Mouse (Mus musculus) liver, embryonic 15.5 days (tissue): Measurements from ENCODE around the gene Pclo. TPM values are rescaled to one million over a fixed set of nuclear protein-coding genes. Genes with fewer than 3 reads are reported as not detected.
"Not testable (repeated sequence)": the region's sequence is repeated elsewhere in the genome, so short reads cannot be mapped to it uniquely, and the experiment has no call there.

ENCODE experiments used
- ATAC-seq: fragments of 200-750 bp; cut with Nextera tagmentation; 2 replicates; pipeline ENCODE4 v1.8.0; 2017; ENCODE audit warnings: moderate number of reproducible peaks, mild to moderate bottlenecking, moderate library complexity; ENCODE audit not compliant: insufficient read depth
- H3K27ac ChIP-seq: fragments of 300-500 bp; sonication (generic); replicated peaks from 2 replicates; pipeline ENCODE4 v1.5.1; 2015; ENCODE audit warnings: mild to moderate bottlenecking, inconsistent platforms
- H3K27me3 ChIP-seq: fragments of 300-500 bp; sonication (generic); 2 replicates; pipeline ENCODE4 v1.6.1; 2015; ENCODE audit warnings: mild to moderate bottlenecking, inconsistent platforms
- H3K36me3 ChIP-seq: fragments of 300-500 bp; sonication (generic); replicated peaks from 2 replicates; pipeline ENCODE4 v1.6.1; 2015; ENCODE audit warnings: moderate library complexity, mild to moderate bottlenecking, inconsistent platforms
- H3K4me1 ChIP-seq: fragments of 300-500 bp; sonication (generic); replicated peaks from 2 replicates; pipeline ENCODE4 v1.6.1; 2015; ENCODE audit warnings: inconsistent platforms
- H3K4me2 ChIP-seq: fragments of 300-500 bp; sonication (generic); 2 replicates; pipeline ENCODE4 v1.6.1; 2015; ENCODE audit warnings: moderate library complexity, mild to moderate bottlenecking, inconsistent platforms
- H3K4me3 ChIP-seq: fragments of 300-500 bp; sonication (generic); replicated peaks from 2 replicates; pipeline ENCODE4 v1.5.1; 2015; ENCODE audit warnings: mild to moderate bottlenecking, inconsistent platforms
- H3K9ac ChIP-seq: fragments of 300-500 bp; sonication (generic); 2 replicates; pipeline ENCODE4 v1.6.1; 2015; ENCODE audit warnings: moderate library complexity, mild to moderate bottlenecking, inconsistent platforms
- H3K9me3 ChIP-seq: fragments of 300-500 bp; sonication (generic); replicated peaks from 2 replicates; pipeline ENCODE4 v1.6.1; 2016; ENCODE audit warnings: inconsistent platforms
- WGBS: fragments of 180-500 bp; shearing (Covaris S2); methylation state at CpG from one replicate; pipeline ENCODE4 v1.1.7; 2015; ENCODE audit warnings: mixed read lengths; ENCODE audit not compliant: insufficient replicate concordance; 5-methylcytosine and 5-hydroxymethylcytosine counted together
- polyA plus RNA-seq: library from polyadenylated mRNA; unstranded; fragments of >200 nt; fragmentation: Nextera tagmentation; extraction: Ambion mirVana; gene quantifications from 2 replicates; pipeline ENCODE4 v1.2.1, GENCODE M21; 2015

The Pclo gene
- 0.01 TPM in 1 of 2 replicates, not detected in the other for polyA plus RNA-seq

DNA sequence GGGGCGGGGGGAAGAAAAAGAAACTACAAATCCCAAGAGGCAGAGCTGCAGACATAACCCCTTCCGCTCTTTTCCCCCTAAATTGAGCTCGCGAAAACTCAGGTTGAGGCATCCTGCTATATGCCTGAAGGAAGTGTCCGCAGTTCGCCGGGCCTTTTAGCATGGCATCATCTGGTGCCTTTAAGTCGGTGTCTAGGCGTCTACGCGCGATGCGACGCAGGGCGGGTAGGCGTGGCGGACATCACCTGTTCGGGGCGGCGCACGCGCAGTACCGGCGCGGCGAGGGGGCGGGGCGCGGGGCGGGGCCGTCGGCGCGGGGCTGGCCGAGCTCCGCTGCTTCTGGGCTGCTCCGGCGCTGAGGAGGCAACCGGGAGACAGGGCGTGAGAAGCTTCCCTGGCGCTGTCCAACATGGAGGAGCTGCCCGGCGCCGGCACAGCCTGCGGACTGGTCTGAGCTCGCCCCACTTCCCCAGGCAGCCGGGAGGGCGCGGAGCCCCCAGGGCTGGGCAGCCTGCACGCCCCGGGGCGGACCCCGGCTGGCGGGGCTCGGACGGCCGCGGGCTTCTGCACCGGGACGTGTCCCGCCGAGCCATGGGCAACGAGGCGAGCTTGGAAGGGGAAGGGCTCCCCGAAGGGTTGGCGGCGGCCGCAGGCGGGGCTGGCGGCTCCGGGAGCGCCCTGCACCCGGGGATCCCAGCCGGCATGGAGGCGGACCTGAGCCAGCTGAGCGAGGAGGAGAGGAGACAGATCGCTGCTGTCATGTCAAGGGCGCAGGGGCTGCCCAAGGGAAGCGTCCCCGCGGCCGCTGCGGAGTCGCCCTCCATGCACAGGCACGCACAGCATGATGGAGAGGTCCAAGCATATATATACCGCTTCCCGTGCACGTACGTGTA lies at the start of gene Pclo:
TSS of gene Pclo (plus strand) at position 288 of the 893 bp plus-strand sequence.
- Histone ChIP-seq H3K4me2 (peak within 1 kb of the TSS; percentile 75), H3K36me3 (no peaks in the 10 kb centered on the region), H3K9me3 (no peaks in the 10 kb centered on the region), H3K9ac (no peak within 1 kb of the TSS), H3K27ac (no peak within 1 kb of the TSS), H3K4me1 (peaks cover 5% of the 10 kb centered on the region; the same call in 1 of the 2 replicates), H3K4me3 (peak within 1 kb of the TSS; percentile 53), H3K27me3 (peaks cover 14% of the 10 kb centered on the region)
- under 1% methylated on average over 89 of the region's 89 CpGs for WGBS
- peak; percentile 92 for ATAC-seq

DNA sequence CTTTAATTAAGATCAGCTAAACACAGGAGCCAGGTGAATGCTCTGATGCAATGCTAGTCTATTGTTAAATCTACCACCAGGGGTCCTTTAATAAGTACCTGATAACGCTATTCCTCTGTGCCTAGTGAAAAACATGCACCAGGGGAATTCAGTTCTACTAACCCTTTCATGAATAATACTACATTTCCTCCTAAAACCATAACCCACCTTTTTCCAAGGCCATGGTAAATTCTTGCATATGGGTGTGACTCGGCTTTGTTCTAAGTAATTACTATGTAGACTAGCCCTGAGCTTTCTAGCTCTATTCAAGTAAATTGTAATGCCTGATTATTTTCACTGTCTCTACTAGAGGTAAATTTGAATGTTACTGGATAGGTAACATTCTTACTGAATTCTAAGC lies 20.3 kb upstream of the Pclo start:
- not testable (repeated sequence) for H3K4me1 ChIP-seq, H3K27ac ChIP-seq, H3K9me3 ChIP-seq, H3K9ac ChIP-seq, ATAC-seq, H3K36me3 ChIP-seq, H3K4me3 ChIP-seq, H3K27me3 ChIP-seq, H3K4me2 ChIP-seq
- WGBS = 41% methylated on average over 2 of the region's 2 CpGs

DNA sequence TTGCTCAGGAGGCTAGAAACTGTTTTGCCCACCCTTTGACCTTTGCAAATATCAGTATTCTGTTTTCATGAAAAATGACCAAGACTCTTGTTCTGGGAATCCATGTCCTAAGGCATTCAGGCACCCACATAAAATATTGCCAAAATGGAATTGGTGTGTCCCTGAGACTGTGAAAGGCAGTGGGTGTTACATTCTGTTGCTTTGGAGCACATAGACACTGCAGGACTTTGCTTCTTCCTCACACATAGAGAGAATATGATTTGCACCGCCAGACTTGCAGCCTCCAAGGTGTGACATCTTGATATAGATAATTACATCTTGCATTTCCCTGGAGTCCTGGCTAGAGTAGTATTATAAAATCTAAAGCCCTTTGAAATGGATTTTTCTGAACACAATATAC lies 6.2 kb upstream of the Pclo start:
- H3K4me3 ChIP-seq = no peak overlapping the region
- no peak overlapping the region for H3K4me2 ChIP-seq
- no peak overlapping the region for H3K27ac ChIP-seq
- ATAC-seq = no peak
- H3K36me3 ChIP-seq = no peaks in the 10 kb centered on the region
- H3K4me1 ChIP-seq = no peaks in the 10 kb centered on the region
- H3K9ac ChIP-seq = no peak overlapping the region
- H3K9me3 ChIP-seq = no peaks in the 10 kb centered on the region
- H3K27me3 ChIP-seq = no peaks in the 10 kb centered on the region
- WGBS = 45% methylated on average over 1 of the region's 1 CpGs

DNA sequence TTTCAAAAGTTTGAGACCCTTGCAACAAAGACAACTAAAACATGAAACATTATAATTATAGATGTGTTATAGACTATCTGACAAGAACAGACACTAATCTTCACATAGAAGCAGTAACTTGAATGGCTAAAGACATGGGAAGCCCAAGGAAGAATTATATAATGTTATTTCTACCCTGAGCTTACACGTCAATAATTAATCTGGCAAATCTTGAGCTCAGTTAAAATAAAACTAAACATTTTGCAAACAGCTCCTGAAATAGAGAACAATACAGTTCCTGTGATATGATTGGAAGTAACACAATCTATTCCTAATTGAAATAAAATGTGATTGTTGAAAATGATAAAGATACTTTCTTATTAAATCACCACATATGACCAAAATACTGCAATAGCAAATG lies 5.1 kb upstream of the Pclo start:
- Histone ChIP-seq H3K4me3 (no peak overlapping the region), H3K4me1 (no peaks in the 10 kb centered on the region), H3K27ac (no peak overlapping the region), H3K27me3 (peaks cover 2% of the 10 kb centered on the region; the same call in 1 of the 2 replicates), H3K9me3 (no peaks in the 10 kb centered on the region), H3K9ac (no peak overlapping the region), H3K4me2 (no peak overlapping the region), H3K36me3 (no peaks in the 10 kb centered on the region)
- ATAC-seq = no peak
- 60% methylated on average over 1 of the region's 1 CpGs for WGBS

DNA sequence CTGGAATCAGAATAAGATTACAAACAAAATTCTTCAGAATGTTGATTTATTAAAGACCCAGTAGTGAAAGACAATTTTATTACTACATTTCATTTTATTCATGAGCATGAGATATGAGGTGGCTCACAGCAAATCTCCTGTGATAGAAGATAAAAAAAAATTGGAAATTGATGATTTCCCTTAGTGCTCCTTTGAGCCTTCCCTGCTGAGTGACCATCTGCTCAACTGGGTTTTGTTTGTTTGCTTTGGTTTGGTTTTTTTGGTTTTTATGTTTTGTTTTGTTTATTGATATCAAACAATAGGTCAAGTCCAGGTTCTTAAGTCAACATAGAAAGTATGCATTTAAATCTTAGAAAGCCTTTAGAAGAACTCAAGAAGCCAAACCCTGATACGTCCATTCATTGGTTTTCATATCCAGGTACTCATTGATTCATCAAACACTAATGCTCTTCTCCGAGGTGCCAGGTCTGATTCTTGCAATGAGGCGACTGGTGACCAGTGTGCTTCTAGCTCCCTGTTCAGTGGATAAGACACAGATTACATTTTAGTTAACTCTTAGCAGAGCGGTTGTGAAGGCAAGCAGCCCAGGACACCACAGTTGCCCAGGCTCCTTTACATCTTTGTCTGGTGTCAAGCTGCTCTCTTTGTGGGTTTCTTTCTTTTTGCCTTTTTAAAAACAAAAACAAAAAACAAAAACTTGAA lies 3.6 kb downstream of the Pclo start:
- Histone ChIP-seq H3K4me3 (no peak overlapping the region), H3K9ac (no peak overlapping the region), H3K27me3 (peaks cover 14% of the 10 kb centered on the region), H3K4me1 (peaks cover 5% of the 10 kb centered on the region; the same call in 1 of the 2 replicates), H3K4me2 (no peak overlapping the region), H3K36me3 (no peaks in the 10 kb centered on the region), H3K9me3 (no peaks in the 10 kb centered on the region), H3K27ac (no peak overlapping the region)
- WGBS = 51% methylated on average over 4 of the region's 4 CpGs
- no peak for ATAC-seq

DNA sequence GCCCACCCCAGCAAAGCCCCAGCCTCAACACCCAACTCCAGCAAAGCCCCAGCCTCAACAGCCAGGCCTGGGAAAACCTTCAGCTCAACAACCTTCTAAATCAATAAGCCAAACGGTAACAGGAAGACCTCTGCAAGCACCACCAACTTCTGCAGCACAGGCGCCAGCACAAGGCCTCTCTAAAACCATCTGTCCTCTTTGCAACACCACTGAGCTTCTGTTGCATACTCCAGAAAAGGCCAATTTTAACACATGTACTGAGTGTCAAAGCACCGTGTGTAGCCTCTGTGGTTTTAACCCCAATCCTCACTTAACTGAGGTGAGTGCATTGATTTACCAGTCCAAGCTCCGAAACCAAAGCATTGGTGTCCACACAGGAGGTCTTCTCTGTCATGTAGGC lies 7.3 kb downstream of the Pclo start:
- no peak overlapping the region for H3K4me3 ChIP-seq
- H3K4me2 ChIP-seq = no peak overlapping the region
- no peaks in the 10 kb centered on the region for H3K9me3 ChIP-seq
- H3K36me3 ChIP-seq = no peaks in the 10 kb centered on the region
- WGBS = 50% methylated on average over 4 of the region's 4 CpGs
- no peak overlapping the region for H3K27ac ChIP-seq
- no peak for ATAC-seq
- H3K4me1 ChIP-seq = no peaks in the 10 kb centered on the region
- H3K27me3 ChIP-seq = no peaks in the 10 kb centered on the region
- no peak overlapping the region for H3K9ac ChIP-seq

DNA sequence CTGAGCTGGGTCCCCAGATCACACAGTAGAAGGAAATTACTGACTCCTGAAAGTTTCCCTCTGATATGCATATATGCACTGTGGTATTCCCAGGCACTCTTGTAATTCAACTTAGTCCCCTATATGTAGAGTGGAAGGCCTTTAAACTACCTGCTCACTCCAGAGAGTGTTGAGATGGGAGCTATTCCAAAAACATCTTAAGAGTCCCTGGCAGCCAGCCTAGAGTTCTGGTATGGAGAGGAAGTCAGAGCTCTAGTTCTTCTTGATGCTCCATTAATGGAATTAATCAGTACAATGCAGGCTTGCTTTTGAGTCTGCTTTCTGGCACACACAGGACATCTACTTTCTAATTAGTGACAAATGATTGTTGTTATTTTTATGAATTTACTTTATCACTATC lies 11.3 kb downstream of the Pclo start:
- Histone ChIP-seq H3K9me3 (no peaks in the 10 kb centered on the region), H3K9ac (no peak overlapping the region), H3K4me2 (no peak overlapping the region), H3K36me3 (no peaks in the 10 kb centered on the region), H3K4me3 (no peak overlapping the region), H3K27me3 (no peaks in the 10 kb centered on the region), H3K4me1 (no peaks in the 10 kb centered on the region), H3K27ac (no peak overlapping the region)
- ATAC-seq = no peak

DNA sequence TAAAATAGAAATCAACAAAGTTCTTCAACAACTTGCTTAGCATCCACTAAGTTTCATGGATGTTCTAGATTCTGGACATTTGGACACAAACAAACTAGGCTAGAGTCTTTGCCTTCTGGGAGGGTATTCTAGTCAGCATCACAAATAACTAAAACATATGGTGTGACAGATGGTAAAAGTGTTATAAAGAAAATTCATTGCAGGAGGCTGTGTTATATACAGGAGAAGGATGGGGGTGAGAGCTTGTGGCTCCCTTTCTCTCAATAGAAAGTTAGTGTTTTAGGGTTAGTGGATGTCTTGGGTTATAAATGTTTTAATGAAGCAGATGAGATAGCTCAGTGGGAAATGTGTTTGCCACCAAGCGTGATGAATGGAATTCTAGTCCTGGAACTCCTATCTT lies 13.1 kb downstream of the Pclo start:
- H3K27me3 ChIP-seq = no peaks in the 10 kb centered on the region
- no peaks in the 10 kb centered on the region for H3K4me1 ChIP-seq
- H3K9ac ChIP-seq = no peak overlapping the region
- 57% methylated on average over 1 of the region's 1 CpGs for WGBS
- no peak for ATAC-seq
- H3K36me3 ChIP-seq = no peaks in the 10 kb centered on the region
- H3K4me2 ChIP-seq = no peak overlapping the region
- H3K27ac ChIP-seq = no peak overlapping the region
- no peaks in the 10 kb centered on the region for H3K9me3 ChIP-seq
- no peak overlapping the region for H3K4me3 ChIP-seq

DNA sequence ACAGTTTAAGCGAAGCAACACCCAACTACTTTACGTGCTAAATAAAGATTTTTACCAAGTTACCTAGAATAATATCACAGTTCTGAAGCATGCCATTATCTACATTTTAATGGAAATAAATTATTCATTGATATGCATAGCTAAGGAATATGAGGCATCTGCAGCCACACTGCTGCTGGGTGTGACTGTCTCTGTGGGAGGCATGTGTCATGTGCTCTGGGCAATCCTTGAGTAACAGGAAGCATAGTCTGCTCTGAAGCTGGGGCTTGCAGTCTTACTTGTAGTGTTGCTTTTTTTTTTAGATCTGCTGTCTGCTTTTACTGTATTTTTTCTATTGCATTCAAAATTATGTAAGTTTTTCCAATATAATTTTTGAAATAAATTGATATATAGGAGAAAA lies 17.2 kb downstream of the Pclo start:
- H3K4me3 ChIP-seq = no peak overlapping the region
- H3K36me3 ChIP-seq = no peaks in the 10 kb centered on the region
- H3K9ac ChIP-seq = no peak overlapping the region
- WGBS = 62% methylated on average over 2 of the region's 2 CpGs
- ATAC-seq = no peak
- H3K27ac ChIP-seq = no peak overlapping the region
- H3K4me2 ChIP-seq = no peak overlapping the region
- no peaks in the 10 kb centered on the region for H3K4me1 ChIP-seq
- H3K27me3 ChIP-seq = no peaks in the 10 kb centered on the region
- no peaks in the 10 kb centered on the region for H3K9me3 ChIP-seq

DNA sequence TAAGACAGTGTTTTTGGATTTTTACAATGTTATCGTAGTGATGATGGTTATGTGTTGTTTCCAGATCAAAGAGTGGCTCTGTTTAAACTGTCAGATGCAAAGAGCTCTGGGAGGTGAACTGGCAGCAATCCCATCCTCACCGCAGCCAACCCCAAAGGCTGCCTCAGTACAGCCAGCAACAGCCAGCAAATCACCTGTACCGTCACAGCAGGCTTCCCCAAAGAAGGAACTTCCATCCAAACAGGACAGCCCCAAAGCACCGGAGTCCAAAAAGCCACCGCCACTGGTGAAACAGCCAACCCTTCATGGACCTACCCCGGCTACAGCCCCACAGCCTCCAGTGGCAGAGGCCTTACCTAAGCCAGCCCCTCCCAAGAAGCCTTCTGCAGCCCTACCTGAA lies 24.6 kb downstream of the Pclo start:
- H3K4me2 ChIP-seq = no peak overlapping the region
- H3K27ac ChIP-seq = no peak overlapping the region
- no peaks in the 10 kb centered on the region for H3K4me1 ChIP-seq
- no peaks in the 10 kb centered on the region for H3K9me3 ChIP-seq
- H3K9ac ChIP-seq = no peak overlapping the region
- ATAC-seq = no peak
- no peak overlapping the region for H3K4me3 ChIP-seq
- no peaks in the 10 kb centered on the region for H3K36me3 ChIP-seq
- no peaks in the 10 kb centered on the region for H3K27me3 ChIP-seq
- 65% methylated on average over 6 of the region's 6 CpGs for WGBS

DNA sequence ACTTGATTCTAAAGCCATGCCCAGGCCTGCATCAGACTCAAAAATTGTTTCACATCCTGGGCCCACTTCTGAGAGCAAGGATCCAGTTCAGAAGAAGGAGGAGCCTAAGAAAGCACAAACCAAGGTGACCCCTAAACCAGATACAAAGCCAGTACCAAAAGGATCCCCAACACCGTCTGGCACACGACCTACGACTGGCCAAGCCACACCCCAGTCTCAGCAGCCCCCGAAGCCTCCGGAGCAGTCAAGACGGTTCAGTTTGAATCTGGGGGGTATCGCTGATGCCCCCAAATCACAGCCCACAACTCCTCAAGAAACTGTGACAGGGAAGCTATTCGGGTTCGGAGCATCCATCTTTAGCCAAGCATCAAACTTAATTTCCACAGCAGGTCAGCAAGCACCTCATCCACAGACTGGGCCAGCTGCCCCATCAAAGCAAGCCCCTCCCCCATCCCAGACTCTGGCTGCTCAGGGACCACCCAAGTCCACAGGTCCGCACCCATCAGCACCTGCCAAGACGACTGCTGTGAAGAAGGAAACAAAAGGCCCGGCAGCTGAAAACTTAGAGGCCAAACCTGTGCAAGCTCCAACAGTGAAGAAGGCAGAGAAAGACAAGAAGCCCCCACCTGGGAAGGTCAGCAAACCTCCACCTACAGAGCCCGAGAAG lies 25.4 kb downstream of the Pclo start:
- H3K36me3 ChIP-seq = no peaks in the 10 kb centered on the region
- H3K9me3 ChIP-seq = no peaks in the 10 kb centered on the region
- H3K27me3 ChIP-seq = no peaks in the 10 kb centered on the region
- no peak overlapping the region for H3K4me2 ChIP-seq
- H3K27ac ChIP-seq = no peak overlapping the region
- WGBS = 67% methylated on average over 13 of the region's 13 CpGs
- no peaks in the 10 kb centered on the region for H3K4me1 ChIP-seq
- H3K9ac ChIP-seq = no peak overlapping the region
- no peak for ATAC-seq
- H3K4me3 ChIP-seq = no peak overlapping the region
